Mouse (Mus musculus): ENCODE measurements around the gene Cyfip1. TPM values are rescaled to one million over a fixed set of nuclear protein-coding genes. Genes with fewer than 3 reads are reported as not detected.

The Cyfip1 gene
- total RNA-seq, 1 experiment: 59.8 TPM

DNA sequence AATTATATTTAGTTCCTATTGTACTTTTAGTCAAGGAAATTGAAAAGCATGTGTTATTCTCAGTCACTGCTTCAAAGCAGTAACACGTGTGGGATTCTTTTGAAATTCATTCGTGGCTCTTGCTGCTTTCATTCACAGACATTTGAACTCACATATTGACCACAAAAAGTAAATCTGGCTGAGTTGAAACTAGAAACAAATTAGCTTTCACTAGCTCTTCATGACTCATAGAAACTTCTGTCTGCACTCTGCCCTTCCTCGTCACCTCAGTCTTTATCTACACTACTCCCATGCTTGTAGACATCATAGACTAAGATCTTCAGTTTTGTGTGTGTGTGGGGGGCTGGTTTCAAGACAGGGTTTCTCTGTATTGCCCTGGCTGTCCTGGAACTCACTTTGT is 41.6 kb upstream of the Cyfip1 start:
- in situ Hi-C loops (cut with MboI; ENCODE audit: low sequenced_read_pairs in 2 of 2, unreplicated experiment in 2 of 2): no loop called here
- Histone ChIP-seq H3K4me1 (ENCODE audit: control insufficient read depth in 2 of 2, insufficient read depth in 2 of 2, low read length in 2 of 2, poor library complexity in 1 of 2) (no peaks in the 10 kb centered on the region), H3K36me3 (ENCODE audit: control insufficient read depth, insufficient read depth, low read length, poor library complexity, severe bottlenecking) (peaks cover 20% of the 10 kb centered on the region), H3K9ac (ENCODE audit: insufficient read depth, low read depth, low read length, poor library complexity, severe bottlenecking) (no peak overlapping the region), H3K27ac (ENCODE audit: insufficient read depth, low read depth, low read length, poor library complexity, severe bottlenecking) (no peak overlapping the region), H3K9me3 (ENCODE audit: control insufficient read depth, insufficient read depth, low read depth, low read length) (no peaks in the 10 kb centered on the region), H3K4me3 (ENCODE audit: insufficient read depth in 1 of 2, low read depth in 1 of 2, low read length in 2 of 2, poor library complexity in 1 of 2, severe bottlenecking in 1 of 2) (no peak overlapping the region)
- DNase-seq (ENCODE audit: low read depth, low spot score): no peak
- no peak for TF ChIP-seq MAFK (IDR thresholded peaks at IDR 0.05; ENCODE audit: insufficient read depth, low read depth, low read length)
- no peak for TF ChIP-seq ZC3H11A (IDR thresholded peaks at IDR 0.05; ENCODE audit: borderline replicate concordance, low read depth, low read length)
- TF ChIP-seq ZNF384 (IDR thresholded peaks at IDR 0.05; ENCODE audit: low read depth, low read length): no peak
- TF ChIP-seq CHD2 (IDR thresholded peaks at IDR 0.05; ENCODE audit: low read depth, low read length): no peak
- no peak for TF ChIP-seq HCFC1 (IDR thresholded peaks at IDR 0.05; ENCODE audit: borderline replicate concordance, insufficient read depth, low read length)

DNA sequence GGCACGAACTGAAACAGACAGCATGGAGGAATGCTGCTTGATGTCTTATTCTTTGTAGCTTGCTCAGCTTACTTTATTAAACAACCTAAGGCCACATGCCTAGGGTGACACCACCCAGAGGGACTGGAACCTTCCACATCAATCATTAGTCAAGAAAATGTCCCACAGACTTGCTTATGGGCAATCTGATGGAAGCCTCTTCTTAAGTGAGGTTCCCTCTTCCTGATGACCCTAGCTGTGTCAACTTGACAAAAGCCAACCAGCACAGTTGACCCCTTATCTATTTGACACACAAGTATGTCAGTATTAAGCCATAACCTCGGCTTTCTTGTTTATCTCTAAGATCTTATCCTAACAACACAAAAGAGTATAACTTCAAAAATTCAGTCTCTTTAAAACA is 31.6 kb upstream of the Cyfip1 start:
- in situ Hi-C loops (cut with MboI; ENCODE audit: low sequenced_read_pairs in 2 of 2, unreplicated experiment in 2 of 2): no loop called here
- Histone ChIP-seq H3K36me3 (ENCODE audit: control insufficient read depth, insufficient read depth, low read length, poor library complexity, severe bottlenecking) (peaks cover 26% of the 10 kb centered on the region), H3K9me3 (ENCODE audit: control insufficient read depth, insufficient read depth, low read depth, low read length) (no peaks in the 10 kb centered on the region)

GRCm38 (mm10) chr7:55824468-55824867 is 17.1 kb upstream of the Cyfip1 start:
- peaks cover 9% of the 10 kb centered on the region for H3K36me3 ChIP-seq (ENCODE audit: control insufficient read depth, insufficient read depth, low read length, poor library complexity, severe bottlenecking)
- DNase-seq (ENCODE audit: low read depth, low spot score): no peak

More for the DNA sequence above, 31.6 kb upstream of the Cyfip1 start:
- no peak overlapping the region for H3K27ac ChIP-seq (ENCODE audit: insufficient read depth, low read depth, low read length, poor library complexity, severe bottlenecking)
- TF ChIP-seq ZNF384 (IDR thresholded peaks at IDR 0.05; ENCODE audit: low read depth, low read length): no peak
- no peak for TF ChIP-seq CHD2 (IDR thresholded peaks at IDR 0.05; ENCODE audit: low read depth, low read length)
- no peak for TF ChIP-seq MAFK (IDR thresholded peaks at IDR 0.05; ENCODE audit: insufficient read depth, low read depth, low read length)
- H3K4me3 ChIP-seq (ENCODE audit: insufficient read depth in 1 of 2, low read depth in 1 of 2, low read length in 2 of 2, poor library complexity in 1 of 2, severe bottlenecking in 1 of 2): no peak overlapping the region
- DNase-seq (ENCODE audit: low read depth, low spot score): no peak
- no peaks in the 10 kb centered on the region for H3K4me1 ChIP-seq (ENCODE audit: control insufficient read depth in 2 of 2, insufficient read depth in 2 of 2, low read length in 2 of 2, poor library complexity in 1 of 2)
- H3K9ac ChIP-seq (ENCODE audit: insufficient read depth, low read depth, low read length, poor library complexity, severe bottlenecking): no peak overlapping the region

DNA sequence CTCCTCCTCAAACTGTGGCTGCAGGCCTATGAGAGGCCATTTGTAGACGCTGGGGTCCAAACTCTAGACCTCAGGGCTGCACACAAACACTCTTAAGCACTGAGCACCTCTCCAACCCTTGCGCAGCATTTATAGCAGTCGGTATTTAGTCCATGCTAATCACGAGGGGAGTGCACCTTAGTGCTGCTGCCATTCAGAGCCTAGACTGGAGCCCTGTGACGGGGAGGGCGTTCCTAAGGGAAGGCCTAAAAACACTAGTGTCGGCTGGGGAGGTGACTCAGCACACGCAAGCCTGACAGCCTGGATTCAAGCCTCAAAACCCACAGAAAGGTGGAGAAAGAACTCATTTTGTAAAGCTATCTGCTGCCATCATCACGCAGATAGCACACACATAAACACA is 14.0 kb upstream of the Cyfip1 start:
- Histone ChIP-seq H3K4me1 (ENCODE audit: control insufficient read depth in 2 of 2, insufficient read depth in 2 of 2, low read length in 2 of 2, poor library complexity in 1 of 2) (no peaks in the 10 kb centered on the region), H3K9me3 (ENCODE audit: control insufficient read depth, insufficient read depth, low read depth, low read length) (no peaks in the 10 kb centered on the region), H3K36me3 (ENCODE audit: control insufficient read depth, insufficient read depth, low read length, poor library complexity, severe bottlenecking) (peaks cover 9% of the 10 kb centered on the region), H3K27ac (ENCODE audit: insufficient read depth, low read depth, low read length, poor library complexity, severe bottlenecking) (no peak overlapping the region), H3K4me3 (ENCODE audit: insufficient read depth in 1 of 2, low read depth in 1 of 2, low read length in 2 of 2, poor library complexity in 1 of 2, severe bottlenecking in 1 of 2) (no peak overlapping the region), H3K9ac (ENCODE audit: insufficient read depth, low read depth, low read length, poor library complexity, severe bottlenecking) (no peak overlapping the region; the same call in 1 of the 2 replicates)
- peak; percentile 8 for DNase-seq (ENCODE audit: low read depth, low spot score)
- in situ Hi-C loops (cut with MboI; ENCODE audit: low sequenced_read_pairs in 2 of 2, unreplicated experiment in 2 of 2): no loop called here
- TF ChIP-seq HCFC1 (IDR thresholded peaks at IDR 0.05; ENCODE audit: borderline replicate concordance, insufficient read depth, low read length): no peak
- TF ChIP-seq CHD2 (IDR thresholded peaks at IDR 0.05; ENCODE audit: low read depth, low read length): no peak
- TF ChIP-seq MAFK (IDR thresholded peaks at IDR 0.05; ENCODE audit: insufficient read depth, low read depth, low read length): no peak
- no peak for TF ChIP-seq ZC3H11A (IDR thresholded peaks at IDR 0.05; ENCODE audit: borderline replicate concordance, low read depth, low read length)
- TF ChIP-seq ZNF384 (IDR thresholded peaks at IDR 0.05; ENCODE audit: low read depth, low read length): no peak

More at GRCm38 (mm10) chr7:55824468-55824867, 17.1 kb upstream of the Cyfip1 start:
- Histone ChIP-seq H3K4me1 (ENCODE audit: control insufficient read depth in 2 of 2, insufficient read depth in 2 of 2, low read length in 2 of 2, poor library complexity in 1 of 2) (no peaks in the 10 kb centered on the region), H3K9me3 (ENCODE audit: control insufficient read depth, insufficient read depth, low read depth, low read length) (no peaks in the 10 kb centered on the region), H3K27ac (ENCODE audit: insufficient read depth, low read depth, low read length, poor library complexity, severe bottlenecking) (no peak overlapping the region), H3K4me3 (ENCODE audit: insufficient read depth in 1 of 2, low read depth in 1 of 2, low read length in 2 of 2, poor library complexity in 1 of 2, severe bottlenecking in 1 of 2) (no peak overlapping the region), H3K9ac (ENCODE audit: insufficient read depth, low read depth, low read length, poor library complexity, severe bottlenecking) (no peak overlapping the region)
- TF ChIP-seq CHD2 (IDR thresholded peaks at IDR 0.05; ENCODE audit: low read depth, low read length) (no peak), HCFC1 (IDR thresholded peaks at IDR 0.05; ENCODE audit: borderline replicate concordance, insufficient read depth, low read length) (no peak), ZC3H11A (IDR thresholded peaks at IDR 0.05; ENCODE audit: borderline replicate concordance, low read depth, low read length) (no peak), MAFK (IDR thresholded peaks at IDR 0.05; ENCODE audit: insufficient read depth, low read depth, low read length) (no peak), ZNF384 (IDR thresholded peaks at IDR 0.05; ENCODE audit: low read depth, low read length) (no peak)
- in situ Hi-C loops (cut with MboI; ENCODE audit: low sequenced_read_pairs in 2 of 2, unreplicated experiment in 2 of 2): no loop called here

GRCm38 (mm10) chr7:55836877-55837276 is 4.7 kb upstream of the Cyfip1 start:
- Histone ChIP-seq H3K27ac (ENCODE audit: insufficient read depth, low read depth, low read length, poor library complexity, severe bottlenecking) (no peak overlapping the region), H3K36me3 (ENCODE audit: control insufficient read depth, insufficient read depth, low read length, poor library complexity, severe bottlenecking) (no peaks in the 10 kb centered on the region), H3K4me3 (ENCODE audit: insufficient read depth in 1 of 2, low read depth in 1 of 2, low read length in 2 of 2, poor library complexity in 1 of 2, severe bottlenecking in 1 of 2) (no peak overlapping the region), H3K9ac (ENCODE audit: insufficient read depth, low read depth, low read length, poor library complexity, severe bottlenecking) (no peak overlapping the region), H3K9me3 (ENCODE audit: control insufficient read depth, insufficient read depth, low read depth, low read length) (no peaks in the 10 kb centered on the region), H3K4me1 (ENCODE audit: control insufficient read depth in 2 of 2, insufficient read depth in 2 of 2, low read length in 2 of 2, poor library complexity in 1 of 2) (peaks cover 2 to 4% of the 10 kb centered on the region in 2 experiments; a peak in 1 of 4 replicates)
- DNase-seq (ENCODE audit: low read depth, low spot score): no peak
- in situ Hi-C loops (cut with MboI; ENCODE audit: low sequenced_read_pairs in 2 of 2, unreplicated experiment in 2 of 2): no loop called here
- no peak for TF ChIP-seq ZC3H11A (IDR thresholded peaks at IDR 0.05; ENCODE audit: borderline replicate concordance, low read depth, low read length)
- TF ChIP-seq MAFK (IDR thresholded peaks at IDR 0.05; ENCODE audit: insufficient read depth, low read depth, low read length): no peak

Measured in ES-E14 (cell line).